Mouse (Mus musculus) heart, embryonic 14.5 days (tissue): ENCODE measurements around the gene Kcng1. TPM values are rescaled to one million over a fixed set of nuclear protein-coding genes. Genes with fewer than 3 reads are reported as not detected.

Experiments used
- ATAC-seq: fragments of 200-750 bp; cut with Nextera tagmentation; 2 replicates; pipeline ENCODE4 v1.8.0; 2017; ENCODE audit warnings: low read depth, moderate TSS enrichment; ENCODE audit not compliant: insufficient number of reproducible peaks, insufficient read depth, low FRiP score
- H3K27ac ChIP-seq, 2 experiments: fragments of 200-500 bp in 1 of 2; fragments of 300-500 bp in 1 of 2; sonication (generic) in 1 of 2; replicated peaks in 1 of 2; 2 replicates each; pipeline ENCODE4 v1.5.1; 2012 to 2014; ENCODE audit warnings: low read depth in 2 of 2, low read length in 2 of 2, control low read depth in 1 of 2, mild to moderate bottlenecking in 1 of 2, mixed read lengths in 1 of 2; ENCODE audit not compliant: control insufficient read depth in 1 of 2, insufficient read depth in 1 of 2
- H3K27me3 ChIP-seq: fragments of 300-500 bp; sonication (generic); 2 replicates; pipeline ENCODE4 v1.6.1; 2014; ENCODE audit warnings: mild to moderate bottlenecking, low read length, control low read depth; ENCODE audit not compliant: control insufficient read depth, insufficient read depth
- H3K36me3 ChIP-seq: fragments of 300-500 bp; sonication (generic); 2 replicates; pipeline ENCODE4 v1.6.1; 2014; ENCODE audit warnings: mild to moderate bottlenecking, control low read depth, low read length, mixed read lengths; ENCODE audit not compliant: control insufficient read depth, insufficient read depth
- H3K4me1 ChIP-seq, 2 experiments: fragments of 200-500 bp in 1 of 2; fragments of 300-500 bp in 1 of 2; sonication (generic) in 1 of 2; 2 replicates each; pipeline ENCODE4 v1.6.1; 2012 to 2014; ENCODE audit warnings: low read length in 2 of 2, control low read depth in 1 of 2, mixed read lengths in 1 of 2; ENCODE audit not compliant: control insufficient read depth in 2 of 2, insufficient read depth in 2 of 2
- H3K4me2 ChIP-seq: fragments of 300-500 bp; sonication (generic); 2 replicates; pipeline ENCODE4 v1.6.1; 2014; ENCODE audit warnings: mild to moderate bottlenecking, low read length
- H3K4me3 ChIP-seq, 2 experiments: fragments of 200-500 bp in 1 of 2; fragments of 300-500 bp in 1 of 2; sonication (generic) in 1 of 2; 2 replicates each; pipeline ENCODE4 v1.5.1; 2012 to 2014; ENCODE audit warnings: low read length in 2 of 2, mild to moderate bottlenecking in 2 of 2, control low read depth in 1 of 2, low read depth in 1 of 2, moderate library complexity in 1 of 2; ENCODE audit not compliant: control insufficient read depth in 1 of 2, insufficient read depth in 1 of 2
- H3K9ac ChIP-seq: fragments of 300-500 bp; sonication (generic); 2 replicates; pipeline ENCODE4 v1.6.1; 2014; ENCODE audit warnings: mild to moderate bottlenecking, low read length
- H3K9me3 ChIP-seq: fragments of 300-500 bp; sonication (generic); 2 replicates; pipeline ENCODE4 v1.6.1; 2016; ENCODE audit warnings: low read length, control low read depth; ENCODE audit not compliant: control insufficient read depth
- WGBS: fragments of 180-500 bp; shearing (Covaris S2); extraction: QIAGEN DNeasy Blood & Tissue Kit; methylation state at CpG from one replicate; pipeline ENCODE4 v1.1.7; 2014; 5-methylcytosine and 5-hydroxymethylcytosine counted together
- polyA plus RNA-seq: library from polyadenylated mRNA; unstranded; fragments of >200 nt; fragmentation: Nextera tagmentation; extraction: Ambion mirVana; gene quantifications from 2 replicates; pipeline ENCODE4 v1.2.1, GENCODE M21; 2014

The Kcng1 gene
- polyA plus RNA-seq, 1 experiment from 2014 or later, result 0.36 TPM

DNA sequence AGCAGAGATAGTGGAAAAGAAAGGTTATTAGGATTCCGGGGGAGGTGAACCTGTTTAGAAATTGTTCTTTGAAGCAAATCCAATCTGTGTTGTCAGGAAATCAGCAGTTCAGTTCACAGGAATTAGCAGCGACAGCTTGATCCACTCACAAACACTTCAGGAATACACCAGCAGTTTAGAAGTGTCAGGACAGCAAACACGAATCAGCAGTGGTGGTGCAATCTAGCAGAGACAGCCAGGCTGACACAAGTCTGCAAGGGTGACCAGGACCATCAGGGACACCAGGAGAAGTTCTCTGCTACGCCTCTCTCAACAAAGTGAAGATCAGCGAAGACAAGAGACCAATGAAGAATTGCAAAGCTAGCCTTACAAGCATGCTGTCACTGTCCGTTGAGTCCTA is 3.6 kb upstream of the Kcng1 start:
- no peak for ATAC-seq
- Histone ChIP-seq H3K4me1 (peaks cover 12 to 17% of the 10 kb centered on the region in 2 experiments; a peak in 3 of 4 replicates), H3K36me3 (no peaks in the 10 kb centered on the region), H3K9me3 (peaks cover 7% of the 10 kb centered on the region), H3K27me3 (peaks cover 72% of the 10 kb centered on the region), H3K9ac (no peak overlapping the region), H3K4me2 (no peak overlapping the region), H3K4me3 (no peak overlapping the region), H3K27ac (no peak overlapping the region)
- 55% methylated on average over 6 of the region's 6 CpGs for WGBS

GRCm38 (mm10) chr2:168280729-168281581 is 581 bp downstream of the Kcng1 start:
- peak overlapping the region; percentile 41 to 47 for H3K4me3 ChIP-seq
- WGBS, result 1% methylated on average over 73 of the region's 82 CpGs
- peak overlapping the region; percentile 36 for H3K9ac ChIP-seq
- peaks cover 82% of the 10 kb centered on the region for H3K27me3 ChIP-seq
- no peak overlapping the region for H3K27ac ChIP-seq
- no peaks in the 10 kb centered on the region for H3K36me3 ChIP-seq
- ATAC-seq, result no peak
- H3K4me1 ChIP-seq, result peaks cover 12 to 18% of the 10 kb centered on the region in 2 experiments; a peak in 3 of 4 replicates
- peaks cover 6% of the 10 kb centered on the region for H3K9me3 ChIP-seq
- peak overlapping the region; percentile 85 for H3K4me2 ChIP-seq

DNA sequence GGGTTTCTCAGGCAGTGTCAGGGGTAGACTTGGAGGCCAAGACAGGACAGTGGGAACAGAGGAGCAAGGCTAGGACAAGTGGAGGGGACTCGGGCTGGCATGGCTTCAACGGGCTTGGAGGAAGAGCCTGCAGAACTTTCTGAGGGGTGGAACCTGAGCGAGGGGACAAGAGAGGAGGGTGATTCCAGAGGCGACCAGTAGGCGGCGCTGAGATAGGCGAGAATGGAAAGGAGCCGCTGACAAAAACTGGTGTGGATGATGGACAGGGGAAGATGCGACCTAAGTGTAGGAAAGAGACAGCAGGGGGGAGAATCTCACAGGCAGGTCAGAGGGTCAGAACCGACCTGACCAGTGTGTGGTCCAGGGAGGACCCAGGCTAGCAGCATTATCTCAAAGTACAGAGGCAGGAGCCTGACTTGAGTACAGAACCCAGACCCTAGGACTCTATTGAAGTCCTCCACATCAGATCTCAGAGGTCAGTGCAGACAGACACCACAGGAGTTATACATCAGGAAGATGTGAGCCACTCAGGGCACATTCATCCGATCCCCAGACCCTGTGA is 7.1 kb downstream of the Kcng1 start:
- no peaks in the 10 kb centered on the region for H3K36me3 ChIP-seq
- WGBS, result 8% methylated on average over 11 of the region's 11 CpGs

DNA sequence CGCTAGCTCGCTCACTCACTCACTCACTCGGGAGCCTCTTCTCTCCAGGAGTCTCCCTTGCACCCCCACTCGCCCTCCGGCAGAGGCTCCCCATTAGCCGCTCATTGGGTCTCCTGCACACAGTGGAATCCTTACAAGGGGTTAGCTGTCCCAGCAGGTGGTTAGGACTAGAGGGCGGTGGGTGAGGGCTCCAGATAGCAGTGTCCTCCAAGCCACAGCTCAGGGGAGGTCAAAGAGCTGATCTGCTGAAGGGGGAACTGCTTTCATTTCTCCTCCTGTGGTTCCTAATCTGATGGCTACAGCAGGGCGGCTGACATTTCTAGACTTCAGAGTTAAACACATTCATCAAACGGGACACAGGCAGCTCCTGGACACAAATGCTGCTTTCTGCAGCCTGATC is 8.1 kb downstream of the Kcng1 start:
- no peak overlapping the region for H3K4me3 ChIP-seq
- no peak overlapping the region for H3K27ac ChIP-seq
- H3K9me3 ChIP-seq, result no peaks in the 10 kb centered on the region
- H3K36me3 ChIP-seq, result no peaks in the 10 kb centered on the region
- ATAC-seq, result no peak
- peaks cover 94% of the 10 kb centered on the region for H3K27me3 ChIP-seq
- no peak overlapping the region for H3K9ac ChIP-seq
- no peak overlapping the region for H3K4me2 ChIP-seq
- 12% methylated on average over 9 of the region's 9 CpGs for WGBS
- no peaks in the 10 kb centered on the region for H3K4me1 ChIP-seq

More for the DNA sequence above, 7.1 kb downstream of the Kcng1 start:
- no peaks in the 10 kb centered on the region for H3K4me1 ChIP-seq
- H3K4me3 ChIP-seq, result no peak overlapping the region
- H3K9me3 ChIP-seq, result no peaks in the 10 kb centered on the region
- H3K9ac ChIP-seq, result no peak overlapping the region
- no peak for ATAC-seq
- H3K27ac ChIP-seq, result no peak overlapping the region
- H3K27me3 ChIP-seq, result peaks cover 93% of the 10 kb centered on the region
- H3K4me2 ChIP-seq, result no peak overlapping the region

DNA sequence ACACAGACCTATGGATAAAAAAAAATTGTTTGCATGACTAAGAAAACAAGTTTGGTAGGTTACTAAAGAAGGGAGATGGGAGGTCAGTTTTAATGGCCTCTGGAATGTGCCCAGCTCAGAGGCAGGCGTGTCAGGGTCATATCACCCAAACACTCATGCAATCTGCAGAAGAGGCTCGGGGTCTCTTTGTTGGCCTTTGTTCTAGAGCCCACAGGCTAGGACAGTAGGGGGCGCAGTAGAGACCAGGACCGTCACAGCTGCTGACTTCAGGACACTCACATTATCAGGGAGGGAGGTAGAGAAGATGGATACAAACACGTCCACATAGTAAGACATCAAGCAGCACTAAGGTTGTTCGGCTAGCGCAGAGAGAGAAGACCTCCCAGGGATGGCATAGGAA is 13.5 kb downstream of the Kcng1 start:
- H3K27me3 ChIP-seq, result peaks cover 73% of the 10 kb centered on the region
- H3K4me2 ChIP-seq, result peak overlapping the region; percentile 20; the same call in 1 of the 2 replicates
- no peaks in the 10 kb centered on the region for H3K36me3 ChIP-seq
- H3K4me3 ChIP-seq, result no peak overlapping the region
- no peaks in the 10 kb centered on the region for H3K9me3 ChIP-seq
- ATAC-seq, result no peak
- WGBS, result 16% methylated on average over 7 of the region's 7 CpGs
- no peaks in the 10 kb centered on the region for H3K4me1 ChIP-seq
- H3K9ac ChIP-seq, result no peak overlapping the region
- no peak overlapping the region for H3K27ac ChIP-seq

DNA sequence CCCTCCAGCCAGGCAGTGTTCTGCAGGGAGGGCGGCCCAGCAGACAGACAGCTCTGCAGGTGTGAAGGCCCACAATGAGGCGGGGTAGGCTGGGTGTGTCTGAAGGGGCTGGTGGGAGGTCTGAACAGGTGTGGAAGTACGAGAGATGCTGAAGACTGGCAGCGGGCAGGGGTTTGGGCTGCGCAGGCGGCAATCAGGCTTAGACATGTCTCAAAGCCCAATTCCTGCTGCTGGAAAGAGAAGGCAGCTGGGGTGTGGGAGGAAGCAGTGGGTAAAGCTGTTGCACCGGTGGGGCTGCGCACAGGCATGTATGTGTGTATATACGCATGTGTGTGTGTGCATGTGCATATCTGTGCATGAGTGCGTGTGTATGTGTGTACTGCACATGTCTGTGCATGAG is 20.6 kb downstream of the Kcng1 start:
- Histone ChIP-seq H3K4me3 (no peak overlapping the region), H3K36me3 (no peaks in the 10 kb centered on the region), H3K4me2 (no peak overlapping the region), H3K4me1 (no peaks in the 10 kb centered on the region), H3K27me3 (peaks cover 58% of the 10 kb centered on the region), H3K9ac (no peak overlapping the region), H3K27ac (no peak overlapping the region), H3K9me3 (no peaks in the 10 kb centered on the region)
- 87% methylated on average over 10 of the region's 10 CpGs for WGBS
- ATAC-seq, result no peak

GRCm38 (mm10) chr2:168260124-168260523 is 21.4 kb downstream of the Kcng1 start:
- no peak overlapping the region for H3K4me3 ChIP-seq
- no peaks in the 10 kb centered on the region for H3K9me3 ChIP-seq
- H3K27me3 ChIP-seq, result peaks cover 62% of the 10 kb centered on the region
- no peaks in the 10 kb centered on the region for H3K4me1 ChIP-seq
- no peak overlapping the region for H3K9ac ChIP-seq
- no peak for ATAC-seq
- H3K27ac ChIP-seq, result no peak overlapping the region
- no peaks in the 10 kb centered on the region for H3K36me3 ChIP-seq
- WGBS, result 80% methylated on average over 3 of the region's 3 CpGs
- no peak overlapping the region for H3K4me2 ChIP-seq
